Mouse (Mus musculus): ENCODE measurements around the gene Lmo4.

The Lmo4 gene

GRCm38 (mm10) chr3:144204413-144205311, at the start of gene Lmo4:
TSS of gene Lmo4 (minus strand) at chr3:144205220.
- peak; percentile 65 for DNase-seq (ENCODE audit: low spot score)

DNA sequence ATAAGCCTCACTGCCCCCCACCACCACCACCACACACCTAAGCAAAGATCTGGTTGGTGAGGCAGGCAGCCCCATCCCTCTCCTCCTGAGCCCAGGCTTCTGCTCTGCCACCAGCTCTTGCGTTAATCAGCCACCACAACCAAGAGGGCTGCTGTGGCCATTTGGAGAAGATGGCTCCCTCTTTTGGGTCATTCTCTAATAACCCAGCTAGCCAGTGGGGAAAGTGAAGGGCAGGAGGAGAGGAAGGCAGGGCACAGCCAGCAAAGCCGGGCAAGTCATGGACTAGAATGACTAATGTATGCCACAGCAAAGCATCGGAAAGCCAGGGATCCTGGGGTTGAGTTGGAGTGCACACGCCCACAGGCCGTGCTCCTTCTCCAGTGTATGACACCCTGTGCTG, 49.3 kb upstream of the Lmo4 start:
- no peak for DNase-seq (ENCODE audit: low spot score)

- DNase-seq (ENCODE audit: low spot score), result no peak
Observed at GRCm38 (mm10) chr3:144253018-144253417, 48.0 kb upstream of the Lmo4 start.

DNA sequence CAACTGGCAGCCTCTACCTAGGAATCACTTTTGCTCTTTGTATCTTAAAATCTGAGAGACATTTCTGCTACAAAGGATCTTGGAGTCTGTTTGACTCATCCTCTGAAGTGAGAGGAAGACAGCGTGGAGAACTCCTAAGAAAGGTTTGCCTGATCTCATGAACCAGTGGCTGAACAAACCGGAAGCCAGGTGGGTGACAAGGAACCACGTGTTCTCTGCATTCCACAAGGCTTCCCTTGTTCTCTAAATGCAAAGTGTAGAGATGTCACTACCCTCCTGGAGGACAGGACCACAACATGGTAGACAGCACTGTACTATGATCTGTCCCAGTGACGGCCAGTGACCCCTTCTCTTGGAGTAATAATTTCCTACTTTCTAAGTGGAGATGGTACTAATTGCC, 47.1 kb upstream of the Lmo4 start:
- no peak for DNase-seq (ENCODE audit: low spot score)

DNA sequence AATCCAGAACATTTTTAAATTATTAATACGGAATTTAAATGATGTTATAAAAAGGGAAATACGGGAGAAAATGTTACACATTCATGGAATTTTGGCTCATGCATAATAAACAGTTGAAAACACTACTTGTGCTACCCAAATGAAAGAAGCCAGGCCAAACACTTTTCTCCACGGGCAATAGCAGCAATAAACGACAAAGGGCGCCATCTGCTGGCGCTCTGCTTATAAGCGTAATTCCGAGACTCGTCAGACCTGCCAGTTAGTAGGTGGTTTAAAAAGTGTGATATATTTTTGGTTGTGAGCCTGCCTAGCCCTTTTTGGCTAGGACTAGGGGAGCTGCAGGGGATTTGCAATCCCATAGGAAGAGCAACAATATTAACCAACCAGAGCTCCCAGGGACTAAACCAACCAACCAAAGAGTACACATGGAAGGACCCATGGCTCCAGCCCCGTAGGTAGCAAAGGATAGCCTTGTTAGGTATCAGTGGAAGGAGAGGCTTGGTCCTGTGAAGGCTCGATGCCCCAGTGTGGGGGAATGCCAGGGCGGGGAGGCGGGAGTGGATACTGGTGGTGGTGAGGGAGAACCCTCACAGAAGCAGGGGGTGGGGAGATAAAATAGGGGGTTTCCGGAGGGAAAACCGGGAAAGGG, 37.1 kb upstream of the Lmo4 start:
- peak; percentile 35 for DNase-seq (ENCODE audit: low spot score)

DNA sequence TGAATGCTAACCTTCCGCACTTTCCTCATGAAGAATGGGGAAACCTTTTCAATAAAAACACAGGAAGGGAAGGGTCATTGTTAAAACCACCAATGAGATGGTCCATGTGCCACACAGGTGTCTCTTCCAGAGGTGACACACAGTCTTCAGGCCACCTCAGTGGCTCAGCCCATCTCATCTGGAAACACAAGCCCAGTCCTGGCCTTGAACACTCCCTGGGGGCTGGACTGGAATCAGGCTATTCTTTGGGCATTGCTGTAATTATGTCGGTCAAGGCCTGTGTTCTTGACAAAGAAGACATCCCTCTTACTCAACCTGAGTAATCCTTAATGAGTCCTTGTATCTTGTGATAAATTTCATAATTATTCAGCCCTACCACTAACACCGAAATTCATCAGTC, 36.1 kb upstream of the Lmo4 start:
- no peak for DNase-seq (ENCODE audit: low spot score)

GRCm38 (mm10) chr3:144238482-144238881, 33.5 kb upstream of the Lmo4 start:
- no peak for DNase-seq (ENCODE audit: low spot score)

DNA sequence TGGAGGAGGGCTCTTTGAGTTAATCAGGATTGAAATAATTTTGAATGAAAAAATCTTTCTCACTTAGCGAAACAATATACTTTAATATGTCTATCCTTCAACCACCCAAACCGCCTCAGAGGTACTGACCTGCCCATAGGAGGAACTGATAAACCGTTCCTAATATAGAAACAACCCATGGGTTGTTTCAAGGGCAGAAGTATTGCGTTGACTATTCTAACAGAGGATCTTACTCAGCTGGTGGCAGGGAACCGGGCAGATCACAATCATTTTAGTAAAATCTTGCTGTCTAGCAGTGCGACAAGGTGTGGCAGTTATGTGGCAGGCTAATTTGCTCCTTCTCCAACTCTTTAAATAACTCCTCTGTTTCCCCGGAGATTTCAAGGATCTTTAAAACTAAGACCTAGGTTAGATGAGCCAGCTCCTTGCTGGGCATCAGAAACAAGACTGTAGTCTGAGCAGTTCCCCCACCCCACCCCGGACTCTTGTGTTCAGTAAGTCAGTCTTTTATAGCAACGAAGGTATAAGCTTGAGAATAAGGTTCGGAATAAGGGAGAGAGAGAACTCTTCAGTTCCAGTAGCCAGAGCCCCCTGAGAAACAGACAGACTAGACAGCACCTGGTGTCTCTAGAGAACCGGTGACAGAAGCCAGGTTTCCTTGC, 27.5 kb upstream of the Lmo4 start:
- no peak for DNase-seq (ENCODE audit: low spot score)

- DNase-seq (ENCODE audit: low spot score), result no peak
Observed at GRCm38 (mm10) chr3:144231931-144232330, 26.9 kb upstream of the Lmo4 start.

DNA sequence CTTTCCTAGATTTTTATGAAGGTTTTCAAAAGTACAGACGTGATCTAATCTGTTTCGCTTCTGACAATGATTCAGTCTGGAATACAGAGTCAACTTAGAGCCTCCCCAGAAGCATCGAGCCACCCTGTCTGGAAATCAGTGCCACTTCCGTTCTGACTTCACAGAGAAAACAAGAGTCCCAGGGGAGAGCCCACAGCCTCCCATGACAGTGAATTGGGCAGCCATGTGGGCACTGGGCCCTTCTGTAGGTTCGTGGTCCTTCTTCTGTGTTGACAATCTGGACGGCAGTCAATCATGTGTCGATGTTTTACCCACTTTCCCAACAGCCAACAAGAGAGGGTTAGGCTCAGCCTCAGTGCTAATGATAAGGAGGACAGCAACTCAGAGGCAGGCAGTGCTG, 26.4 kb upstream of the Lmo4 start:
- DNase-seq (ENCODE audit: low spot score), result no peak

DNA sequence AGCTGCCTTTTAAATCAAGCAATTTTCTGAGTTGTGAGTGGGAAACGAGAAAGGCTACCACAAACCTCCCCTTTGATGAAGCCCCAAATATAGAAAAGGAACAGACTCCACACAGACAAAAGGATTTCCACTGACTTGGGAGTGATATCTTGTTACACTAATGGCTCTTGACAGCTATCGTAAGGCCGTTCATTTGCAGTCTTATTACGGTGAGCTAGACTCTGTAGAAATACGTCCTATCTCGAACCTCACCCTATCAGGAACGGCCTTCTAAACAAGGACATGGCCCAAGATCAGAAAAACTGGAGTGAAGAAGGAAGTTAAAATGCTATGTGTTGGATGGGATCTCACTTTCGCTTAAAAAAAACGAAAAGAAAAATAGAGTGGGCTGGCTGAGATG, 25.0 kb upstream of the Lmo4 start:
- DNase-seq (ENCODE audit: low spot score), result no peak

DNA sequence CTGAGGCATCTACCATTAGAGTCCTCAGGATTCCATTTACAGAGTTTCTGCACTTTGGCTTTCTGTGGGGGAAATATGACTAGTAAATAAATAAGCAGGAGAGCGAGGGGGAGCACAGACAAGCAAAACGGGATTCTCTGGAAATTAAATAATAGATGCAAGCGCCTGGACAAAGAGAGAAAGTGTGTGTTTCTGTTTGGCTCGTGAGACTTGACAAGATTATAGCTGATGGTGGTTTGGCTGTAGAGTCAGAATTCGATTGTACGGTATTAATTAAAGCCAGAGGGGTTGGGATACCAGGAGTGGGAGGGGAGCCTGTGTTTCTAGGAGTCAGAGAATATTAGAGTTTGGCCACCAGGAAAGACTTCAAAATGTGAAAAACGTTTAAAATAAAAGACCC, 24.3 kb upstream of the Lmo4 start:
- DNase-seq (ENCODE audit: low spot score), result no peak

DNA sequence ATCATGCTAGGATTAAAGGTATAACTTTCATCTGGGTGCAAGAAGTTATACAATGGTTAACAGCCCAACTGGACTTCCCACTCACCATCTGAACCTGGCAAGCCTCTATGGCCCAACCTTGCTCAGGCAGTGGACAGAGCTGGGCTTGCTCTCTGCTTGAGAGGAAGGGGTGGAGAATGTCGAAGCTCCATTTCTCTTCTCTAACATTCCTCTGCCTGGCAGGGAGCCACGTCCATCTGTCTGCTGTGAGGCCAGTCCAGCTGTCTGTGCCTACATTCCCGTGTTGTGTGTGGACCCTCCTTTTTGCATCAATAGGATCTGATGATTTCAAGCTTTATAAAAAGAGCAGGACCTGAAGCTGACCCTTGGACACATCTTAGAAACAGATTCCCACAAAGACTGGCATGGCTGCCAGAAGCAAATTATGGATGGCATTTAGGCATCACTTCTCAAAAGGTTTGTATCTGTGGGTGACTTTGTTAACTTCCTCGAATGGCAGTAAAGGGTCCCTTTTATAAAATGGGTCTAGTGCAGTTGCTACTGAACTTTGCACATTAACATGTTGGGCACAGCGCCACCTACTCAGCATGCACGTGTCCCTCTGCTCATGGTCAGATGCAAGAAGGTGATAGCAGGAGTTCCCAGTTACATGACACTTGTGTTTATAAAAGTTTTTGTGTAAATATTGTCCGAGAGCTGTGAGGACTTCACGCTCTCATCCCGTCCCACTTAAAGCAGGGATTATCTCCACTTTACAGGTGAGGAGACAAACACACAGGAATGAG, 20.6 kb upstream of the Lmo4 start:
- DNase-seq (ENCODE audit: low spot score), result no peak

- DNase-seq (ENCODE audit: low spot score), result no peak
Observed at GRCm38 (mm10) chr3:144224594-144224993, 19.6 kb upstream of the Lmo4 start.

DNA sequence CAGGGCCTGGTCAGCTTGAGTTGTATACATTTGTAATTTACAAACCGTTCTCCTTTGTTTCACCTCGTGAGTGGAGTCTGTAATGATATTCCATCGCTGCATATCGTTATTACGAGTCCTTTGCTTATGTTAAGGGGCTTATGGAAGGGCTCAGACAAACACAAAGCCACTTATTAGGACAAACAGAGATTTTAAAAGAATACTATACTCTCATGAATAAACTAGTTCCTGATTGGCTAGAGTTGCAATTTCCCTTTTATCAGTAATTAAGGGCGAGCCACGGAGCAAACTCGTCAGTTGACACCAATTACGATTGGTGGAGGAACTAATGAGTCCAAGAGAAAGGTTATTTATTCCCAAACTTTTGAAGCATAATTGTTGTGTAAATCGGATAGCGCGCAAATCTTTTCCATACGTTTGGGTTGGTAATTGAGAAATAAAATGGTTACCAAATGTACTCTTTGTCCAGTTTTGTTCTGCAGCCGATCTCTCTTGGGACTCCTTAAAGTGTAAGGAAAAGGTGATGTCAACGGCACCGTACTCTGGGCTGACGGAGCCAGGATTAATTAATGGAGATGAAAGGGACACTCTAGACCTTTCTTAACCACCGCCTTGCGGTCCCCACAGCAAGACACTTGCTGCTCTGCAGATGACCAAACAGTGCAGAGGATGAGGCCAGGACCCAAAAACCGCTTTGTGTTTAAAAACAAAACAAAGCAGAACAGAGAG, 18.5 kb upstream of the Lmo4 start:
- DNase-seq (ENCODE audit: low spot score), result no peak

GRCm38 (mm10) chr3:144222381-144222780, 17.4 kb upstream of the Lmo4 start:
- no peak for DNase-seq (ENCODE audit: low spot score)

- no peak for DNase-seq (ENCODE audit: low spot score)
Observed at GRCm38 (mm10) chr3:144207498-144207897, 2.5 kb upstream of the Lmo4 start.

DNA sequence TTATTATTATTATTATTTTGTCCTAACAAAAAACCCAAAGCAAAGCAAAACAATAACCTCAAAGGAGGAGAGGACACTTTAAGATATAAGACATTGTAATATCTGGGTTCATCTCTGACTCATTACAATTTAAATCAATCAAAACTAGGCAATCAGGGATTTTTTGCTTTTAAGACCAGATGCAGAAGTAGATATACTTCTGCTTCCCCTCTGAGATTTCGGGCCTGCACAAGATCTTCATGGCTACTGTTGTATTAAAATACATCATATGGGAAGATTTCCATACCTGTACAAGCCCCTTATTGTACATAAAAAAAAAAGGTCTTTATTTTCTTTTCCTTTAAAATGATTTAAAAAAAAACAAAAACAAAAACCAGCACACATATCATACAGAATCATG, 1.9 kb upstream of the Lmo4 start:
- no peak for DNase-seq (ENCODE audit: low spot score)

GRCm38 (mm10) chr3:144206261-144206660, 1.2 kb upstream of the Lmo4 start:
- no peak for DNase-seq (ENCODE audit: low spot score)

DNA sequence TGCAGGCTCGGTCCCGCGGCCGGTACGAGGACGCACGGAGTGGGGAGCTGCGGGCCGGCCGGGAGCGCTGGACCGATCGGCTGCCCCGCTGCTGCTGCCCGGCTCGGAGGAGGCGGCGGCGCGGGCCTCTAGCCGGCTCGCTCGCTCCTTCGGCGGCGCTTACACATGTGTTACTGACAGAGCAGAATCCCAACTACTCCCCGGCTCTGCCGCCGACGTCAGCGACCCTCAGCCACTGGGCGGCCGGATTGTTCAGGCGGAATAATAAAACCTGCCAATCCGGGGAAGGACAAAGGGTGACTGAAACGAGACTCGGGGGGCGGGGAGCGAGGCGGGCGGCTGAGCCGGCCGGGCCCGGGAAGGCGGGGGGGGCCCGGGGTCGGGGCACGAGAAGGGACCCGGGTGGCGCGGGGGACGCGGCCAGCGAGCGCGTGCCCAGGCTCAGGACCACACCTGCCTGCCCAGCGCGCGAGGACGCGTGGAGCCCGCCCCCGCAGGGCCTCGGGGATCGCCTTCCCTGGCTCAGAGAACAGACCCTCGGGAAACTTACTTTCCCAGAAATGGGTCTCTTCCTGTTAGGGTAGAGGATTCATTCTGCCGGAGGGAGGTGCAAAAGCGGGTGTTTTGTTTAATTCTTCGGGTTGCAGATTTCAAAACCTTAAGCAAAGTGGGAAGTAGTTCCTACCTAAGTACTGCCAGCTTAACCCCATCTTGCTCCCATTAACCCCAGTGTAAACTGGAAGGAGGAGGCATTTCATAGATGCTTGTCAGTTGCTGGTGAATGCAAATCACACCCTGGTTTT, 532 bp upstream of the Lmo4 start:
- DNase-seq (ENCODE audit: low spot score), result peak; percentile 81

DNA sequence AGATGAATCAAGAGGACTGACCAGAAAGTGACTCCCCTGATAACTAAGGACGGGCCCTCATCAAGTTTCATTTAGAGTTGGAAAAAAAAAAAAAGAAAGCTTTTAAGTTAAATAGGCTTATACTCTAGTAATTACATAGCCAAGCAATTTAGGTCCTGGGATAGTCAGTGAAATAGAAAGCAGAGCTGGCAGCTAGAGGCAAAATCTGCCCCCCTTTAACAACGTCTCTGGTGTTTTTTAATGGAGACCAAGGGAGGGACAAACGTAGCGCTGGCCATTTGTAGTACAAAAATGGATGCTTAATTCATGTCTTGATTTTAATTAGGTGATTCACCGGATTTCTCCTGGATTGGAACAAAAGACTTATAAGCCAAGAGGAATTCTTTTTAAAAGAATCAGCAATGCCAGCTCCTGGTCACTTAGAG, 1.0 kb downstream of the Lmo4 start:
- no peak for DNase-seq (ENCODE audit: low spot score)

Data from urinary bladder, postnatal 10 days (tissue).